Mouse (Mus musculus) neural tube, postnatal 0 days (tissue): Measurements from ENCODE around the gene Gm4175. TPM values are rescaled to one million over a fixed set of nuclear protein-coding genes. Genes with fewer than 3 reads are reported as not detected.

Experiments
- polyA plus RNA-seq: library from polyadenylated mRNA; unstranded; fragments of >200 nt; fragmentation: Nextera tagmentation; extraction: Ambion mirVana; gene quantifications from 2 replicates; pipeline ENCODE4 v1.2.1, GENCODE M21; 2015

Gm4175 gene
- polyA plus RNA-seq, result not detected in 2 replicates

DNA sequence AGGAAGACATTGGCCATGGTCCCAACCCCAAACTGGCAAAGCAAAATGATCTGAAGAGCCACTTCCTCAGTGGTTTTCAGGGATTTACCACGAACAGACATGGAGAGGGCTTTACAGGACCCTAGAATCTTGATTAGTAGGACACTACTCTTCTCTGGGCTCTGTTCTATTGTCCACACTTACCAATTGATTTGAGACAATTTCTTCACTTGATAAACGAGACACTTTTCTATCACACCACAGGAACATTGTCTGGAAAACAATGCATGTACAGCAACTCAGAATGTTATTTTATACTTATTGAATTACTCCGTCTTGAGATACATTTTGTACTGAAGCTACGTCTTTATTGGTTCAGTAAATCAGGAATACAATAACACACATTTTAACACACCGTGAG lies at the start of gene Gm4175:
TSS of gene Gm4175 (minus strand) at position 101 of the 400 bp plus-strand sequence.

DNA sequence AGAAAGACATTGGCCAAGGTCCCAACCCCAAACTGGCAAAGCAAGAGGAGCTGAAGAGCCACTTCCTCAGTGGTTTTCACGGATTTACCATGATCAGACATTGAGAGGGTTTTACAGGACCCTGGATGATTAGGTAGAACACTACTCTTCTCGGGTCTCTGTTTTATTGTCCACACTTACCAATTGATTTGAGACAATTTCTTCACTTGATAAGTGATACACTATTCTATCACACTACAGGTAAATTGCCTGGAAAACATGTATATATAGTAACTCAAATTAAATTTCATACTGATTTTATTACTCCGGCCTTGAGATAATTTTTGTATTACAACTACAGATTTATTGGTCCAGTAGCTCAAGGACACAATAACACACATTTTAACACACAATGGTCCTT lies 35.4 kb upstream of the Gm4175 start, which contains the start of gene Gm4177:
TSS of gene Gm4177 (minus strand) at position 101 of the 400 bp plus-strand sequence.

Other genes with a start within 250 kb of the Gm4175 start
- gene Vmn1r130, start 249.7 kb downstream of the Gm4175 start, polyA plus RNA-seq, result not detected in 2 replicates
- not detected in 2 replicates for gene Vmn1r131, start 215.4 kb downstream of the Gm4175 start, polyA plus RNA-seq
- gene Vmn1r132, start 147.4 kb downstream of the Gm4175 start, polyA plus RNA-seq, result not detected in 2 replicates
- not detected in 2 replicates for gene Gm4177, start 35.3 kb upstream of the Gm4175 start, polyA plus RNA-seq
- gene Vmn1r135, start 70.9 kb upstream of the Gm4175 start, polyA plus RNA-seq, result not detected in 2 replicates
- gene Gm5725, start 82.8 kb upstream of the Gm4175 start, polyA plus RNA-seq, result not detected in 2 replicates
- gene Gm5891, start 159.8 kb upstream of the Gm4175 start, polyA plus RNA-seq, result not detected in 2 replicates
- not detected in 2 replicates for gene Vmn1r137, start 233.1 kb upstream of the Gm4175 start, polyA plus RNA-seq